ENCODE assay signal across 8 mouse cellular contexts in genomic region chr1:105891032-105891725, GRCm38 (mm10).
DNase-seq lines count a peak whose midpoint lies in the region; ATAC-seq and TF ChIP-seq lines count a peak whose summit lies in the region.

No protein-coding gene starts in this region.

- H3K9me3 ChIP-seq in intestine, embryonic 15.5 days: no peaks in the 10 kb centered on the region
- H3K9me3 ChIP-seq in midbrain, embryonic 11.5 days (ENCODE audit: control insufficient read depth, low read length): no peaks in the 10 kb centered on the region

- H3K27me3 ChIP-seq in Patski: no peaks in the 10 kb centered on the region
- H3K27me3 ChIP-seq in intestine, embryonic 15.5 days (replicated peaks): no peaks in the 10 kb centered on the region
- H3K27me3 ChIP-seq in midbrain, embryonic 11.5 days (ENCODE audit: control insufficient read depth, insufficient read depth, low read length): no peaks in the 10 kb centered on the region

- CTCF ChIA-PET in Patski (lab: Charles Lee): interaction anchor here (0.5 to 3.1 kb wide), 7 partner anchors 10 to 146 kb away, joined by 3 to 15 read pairs (median 3); no protein-coding TSS in a partner anchor

- WGBS in intestine, embryonic 15.5 days: 31% methylated on average over 15 of the region's 15 CpGs
- 43% methylated on average over 15 of the region's 15 CpGs for WGBS in midbrain, embryonic 11.5 days

- H3K9ac ChIP-seq in intestine, embryonic 15.5 days: no peak overlapping the region
- no peak overlapping the region for H3K9ac ChIP-seq in midbrain, embryonic 11.5 days (ENCODE audit: low read length)

- H3K4me1 ChIP-seq in intestine, embryonic 15.5 days (replicated peaks): no peaks in the 10 kb centered on the region
- H3K4me1 ChIP-seq in midbrain, embryonic 11.5 days (ENCODE audit: control insufficient read depth, insufficient read depth, low read length): no peaks in the 10 kb centered on the region

- no peak overlapping the region for H3K4me3 ChIP-seq in intestine, embryonic 15.5 days (replicated peaks)
- H3K4me3 ChIP-seq in midbrain, embryonic 11.5 days (ENCODE audit: low read depth, low read length): no peak overlapping the region

- in situ Hi-C loops in Patski (cut with MboI; ENCODE audit: low pct_unique_long_range_greater_than_20kb): loop anchor here (5.0 to 25.0 kb wide), 4 partner anchors 96 to 504 kb away; partner anchors contain the start of gene Phlpp1

- ATAC-seq in Patski: peak; percentile 60
- ATAC-seq in intestine, embryonic 15.5 days: peak; percentile 80
- peak; percentile 76 for ATAC-seq in midbrain, embryonic 11.5 days (ENCODE audit: low FRiP score)
- ATAC-seq in erythroid progenitor cell, adult 5-6 weeks (replicated peaks; ENCODE audit: low FRiP score, poor library complexity, severe bottlenecking): no peak

- intact Hi-C loops in left cerebral cortex, postnatal 10 days (cut with DNase I): loop anchor here (5.0 kb wide), 1 partner anchor 146 kb away; no protein-coding TSS in a partner anchor

- no peak overlapping the region for H3K4me2 ChIP-seq in intestine, embryonic 15.5 days (replicated peaks)
- no peak overlapping the region for H3K4me2 ChIP-seq in midbrain, embryonic 11.5 days

- POLR2A ChIA-PET in Patski (lab: Charles Lee): interaction anchor here (0.7 to 1.0 kb wide), 2 partner anchors 99 to 145 kb away, joined by 3 to 4 read pairs; partner anchors contain the start of gene Zcchc2

- peak; percentile 91 for TF ChIP-seq CTCF in Patski (IDR thresholded peaks at IDR 0.05)

- H3K36me3 ChIP-seq in intestine, embryonic 15.5 days: no peaks in the 10 kb centered on the region
- no peaks in the 10 kb centered on the region for H3K36me3 ChIP-seq in midbrain, embryonic 11.5 days (ENCODE audit: control insufficient read depth, insufficient read depth, low read length)

- no peak for DNase-seq in Patski (ENCODE audit: low read depth, low spot score)
- peak; percentile 72 for DNase-seq in cerebellum, adult 11-12 months
- peak; percentile 74 to 80 for DNase-seq in frontal cortex, postnatal 36 days (ENCODE audit: low spot score in 2 of 2)
- peak; percentile 36 to 86 for DNase-seq in left cerebral cortex, postnatal 10 days (ENCODE audit: extremely low spot score in 1 of 2, low spot score in 2 of 2)
- DNase-seq in midbrain, embryonic 11.5 days (ENCODE audit: low spot score, missing footprints): peak; percentile 95
- peak; percentile 86 for DNase-seq in skeletal muscle tissue, adult 2 months (ENCODE audit: low read depth, low spot score)

- no peak overlapping the region for H3K27ac ChIP-seq in intestine, embryonic 15.5 days
- no peak overlapping the region for H3K27ac ChIP-seq in midbrain, embryonic 11.5 days (ENCODE audit: low read depth, low read length)
